Mouse (Mus musculus): Measurements from ENCODE around the gene Gm10837.

The Gm10837 gene

GRCm38 (mm10) chr14:122464763-122465741, 25.3 kb upstream of the Gm10837 start, which contains the start of gene Zic5:
TSS of gene Zic5 (minus strand) at chr14:122465677.
- DNase-seq, result no peak

- DNase-seq, result no peak
Measured at GRCm38 (mm10) chr14:122465931-122466490, 24.4 kb upstream of the Gm10837 start.

- DNase-seq, result no peak
Measured at GRCm38 (mm10) chr14:122466756-122467362, 23.5 kb upstream of the Gm10837 start.

GRCm38 (mm10) chr14:122467926-122468841, 22.2 kb upstream of the Gm10837 start:
- no peak for DNase-seq

- no peak for DNase-seq
Measured at GRCm38 (mm10) chr14:122468971-122469755, 21.2 kb upstream of the Gm10837 start.

- DNase-seq, result no peak
Measured at GRCm38 (mm10) chr14:122471449-122472085, 18.8 kb upstream of the Gm10837 start.

GRCm38 (mm10) chr14:122472161-122472560, 18.2 kb upstream of the Gm10837 start:
- DNase-seq, result no peak

- DNase-seq, result no peak
Measured at GRCm38 (mm10) chr14:122472647-122473046, 17.7 kb upstream of the Gm10837 start.

- no peak for DNase-seq
Measured at GRCm38 (mm10) chr14:122473211-122473751, 17.1 kb upstream of the Gm10837 start.

GRCm38 (mm10) chr14:122474041-122474890, 16.1 kb upstream of the Gm10837 start:
- DNase-seq, result no peak

- no peak for DNase-seq
Measured at GRCm38 (mm10) chr14:122474891-122475556, 15.4 kb upstream of the Gm10837 start, which contains the start of gene Zic2. TSS of gene Zic2 (plus strand) at chr14:122475435.

GRCm38 (mm10) chr14:122475557-122476040, 14.8 kb upstream of the Gm10837 start:
- no peak for DNase-seq

- DNase-seq, result no peak
Measured at GRCm38 (mm10) chr14:122476041-122476821, 14.2 kb upstream of the Gm10837 start.

- DNase-seq, result no peak
Measured at GRCm38 (mm10) chr14:122476822-122477215, 13.6 kb upstream of the Gm10837 start.

- DNase-seq, result no peak
Measured at GRCm38 (mm10) chr14:122477261-122477671, 13.1 kb upstream of the Gm10837 start.

GRCm38 (mm10) chr14:122477971-122478573, 12.3 kb upstream of the Gm10837 start:
- no peak for DNase-seq

- no peak for DNase-seq
Measured at GRCm38 (mm10) chr14:122478574-122479011, 11.8 kb upstream of the Gm10837 start.
